Mouse (Mus musculus) adrenal gland, postnatal 14 days (tissue): ENCODE data around the gene Tnip1. TPM values are rescaled to one million over a fixed set of nuclear protein-coding genes. Genes with fewer than 3 reads are reported as not detected.

ENCODE experiments used
- DNase-seq: peaks from one replicate; pipeline ENCODE4 v3.0.0; 2021; ENCODE audit warnings: mixed read lengths
- total RNA-seq: library from RNA; stranded (reverse); gene quantifications from 2 replicates; pipeline ENCODE4 v1.2.3, GENCODE M21; 2021

The Tnip1 gene
- total RNA-seq, 1 experiment from 2014 or later = 53.8 TPM

DNA sequence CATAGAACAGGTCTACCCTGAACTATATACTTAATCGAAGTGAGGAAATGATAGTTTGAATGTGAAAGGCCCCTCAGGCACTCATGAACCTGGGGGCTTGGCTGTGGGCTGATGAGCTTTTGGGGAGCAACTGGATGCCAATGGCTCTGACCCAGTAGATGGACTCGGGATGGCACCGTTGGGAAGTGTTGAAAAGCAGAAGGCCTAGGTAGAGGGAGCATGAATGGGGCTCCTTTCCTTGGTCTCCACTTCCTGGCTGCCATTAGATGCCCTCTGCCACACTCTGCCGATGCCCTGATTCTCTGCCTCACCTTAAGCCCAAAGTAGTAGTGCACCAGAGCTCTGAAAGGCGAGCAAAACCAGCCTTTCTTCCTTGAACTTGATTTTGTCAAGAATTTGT lies 86.7 kb downstream of the Tnip1 start:
- no peak for DNase-seq

GRCm38 (mm10) chr11:54871831-54872537 lies 90.7 kb downstream of the Tnip1 start:
- peak; percentile 67 for DNase-seq

GRCm38 (mm10) chr11:54869318-54869717 lies 93.4 kb downstream of the Tnip1 start:
- DNase-seq = no peak

GRCm38 (mm10) chr11:54868445-54868844 lies 94.3 kb downstream of the Tnip1 start:
- no peak for DNase-seq

- DNase-seq = no peak
Observed at GRCm38 (mm10) chr11:54867903-54868434, 94.7 kb downstream of the Tnip1 start.

DNA sequence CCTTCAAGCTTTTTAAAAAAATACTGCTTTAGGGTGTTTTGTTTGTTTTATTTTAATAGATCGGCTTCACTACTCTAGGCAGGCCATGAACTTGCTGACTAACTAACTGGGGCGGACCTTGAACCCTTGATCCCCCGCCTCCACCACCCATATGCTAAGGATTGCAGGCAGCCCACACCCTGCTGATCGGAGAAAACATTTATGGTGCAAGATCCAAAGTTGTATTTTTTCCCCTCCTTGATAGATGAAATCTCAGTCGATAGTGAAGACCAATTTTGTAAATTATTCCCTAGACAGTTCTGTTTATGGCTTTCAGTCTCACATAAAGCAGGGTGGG lies 95.7 kb downstream of the Tnip1 start:
- DNase-seq = peak; percentile 60

GRCm38 (mm10) chr11:54866119-54867048 lies 96.3 kb downstream of the Tnip1 start, which contains the start of gene Hint1:
Gene Hint1 (plus strand): TSS chr11:54866383.
- peak; percentile 95 for DNase-seq

GRCm38 (mm10) chr11:54865330-54866085 lies 97.2 kb downstream of the Tnip1 start:
- DNase-seq = no peak

DNA sequence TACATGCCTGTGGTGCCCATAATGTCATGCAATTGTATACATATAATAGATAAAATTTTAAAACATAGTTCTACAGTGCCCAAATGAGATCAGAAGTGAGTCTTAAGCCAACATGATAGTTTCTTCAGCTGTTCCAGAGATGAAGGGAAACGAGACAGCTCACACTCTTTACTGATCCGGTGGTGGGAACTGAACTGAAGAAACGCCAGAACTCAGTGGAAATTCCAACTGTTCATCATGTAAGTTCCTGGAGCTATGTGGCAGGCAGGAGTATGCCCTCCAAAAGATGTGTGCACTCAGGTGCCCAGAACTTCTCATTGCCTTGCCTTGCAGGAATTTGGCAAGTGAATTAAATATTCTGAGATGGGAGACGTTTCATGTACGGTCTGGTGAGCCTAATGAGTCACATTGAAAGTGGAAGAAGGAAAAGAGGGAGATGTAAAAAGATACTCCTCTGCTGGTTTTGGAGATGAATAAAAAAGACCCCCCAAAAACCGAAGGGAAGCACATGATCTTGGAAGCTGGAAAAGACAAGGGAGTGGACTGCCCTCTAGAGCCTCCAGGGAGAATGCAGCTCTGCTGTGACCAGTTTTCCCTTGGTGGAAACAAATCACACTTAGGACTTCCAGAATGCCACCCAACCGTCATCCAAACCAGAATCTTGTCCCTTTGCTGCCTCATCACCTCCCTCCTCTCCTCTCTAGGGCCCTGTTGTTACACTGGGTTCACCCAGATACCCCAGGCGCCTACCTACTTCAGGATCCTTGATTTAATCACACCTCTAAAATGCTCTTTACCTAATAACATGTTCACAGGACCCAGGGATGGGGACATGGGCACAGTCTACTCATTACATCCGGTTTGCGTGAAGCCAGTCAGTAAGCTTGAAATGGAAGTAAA lies 99.8 kb downstream of the Tnip1 start:
- peak; percentile 42 for DNase-seq

GRCm38 (mm10) chr11:54861471-54862420 lies 101.0 kb downstream of the Tnip1 start:
- no peak for DNase-seq

Other genes starting within 250 kb of the Tnip1 start
- gene Cdc42se2, start 175.2 kb downstream of the Tnip1 start, total RNA-seq = 19.7 and 29.9 TPM in 2 replicates
- 18.5 and 26.0 TPM in 2 replicates for gene Lyrm7, start 102.0 kb downstream of the Tnip1 start, total RNA-seq
- gene Hint1, start 96.5 kb downstream of the Tnip1 start, total RNA-seq = 379 and 380 TPM in 2 replicates
- gene Gpx3, start 60.5 kb downstream of the Tnip1 start, total RNA-seq = 308 and 532 TPM in 2 replicates
- 146 and 152 TPM in 2 replicates for gene Anxa6, start 70.5 kb upstream of the Tnip1 start, total RNA-seq
- gene Ccdc69, start 115.2 kb upstream of the Tnip1 start, total RNA-seq = 8.3 and 12.2 TPM in 2 replicates
- 104 and 106 TPM in 2 replicates for gene Gm2a, start 135.2 kb upstream of the Tnip1 start, total RNA-seq
- not detected in 2 replicates for gene Slc36a3, start 188.8 kb upstream of the Tnip1 start, total RNA-seq
- 176 and 200 TPM in 2 replicates for gene Slc36a2, start 222.2 kb upstream of the Tnip1 start, total RNA-seq
- gene Slc36a1, start 241.4 kb upstream of the Tnip1 start, total RNA-seq = 19.3 and 23.0 TPM in 2 replicates